Mouse (Mus musculus) embryonic facial prominence, embryonic 13.5 days (tissue): ENCODE results near the gene Mapkapk3. TPM values are rescaled to one million over a fixed set of nuclear protein-coding genes. Genes with fewer than 3 reads are reported as not detected.

Experiments used
- ATAC-seq: fragments of 200-750 bp; cut with Nextera tagmentation; 2 replicates; pipeline ENCODE4 v1.8.0; 2017; ENCODE audit warnings: low read depth; ENCODE audit not compliant: insufficient number of reproducible peaks, insufficient read depth, low FRiP score, low TSS enrichment
- H3K27ac ChIP-seq: fragments of 300-500 bp; sonication (generic); 2 replicates; pipeline ENCODE4 v1.5.1; 2015; ENCODE audit warnings: moderate library complexity, mild to moderate bottlenecking, inconsistent platforms
- H3K27me3 ChIP-seq: fragments of 300-500 bp; sonication (generic); 2 replicates; pipeline ENCODE4 v1.6.1; 2015; ENCODE audit warnings: mild to moderate bottlenecking, inconsistent platforms
- H3K36me3 ChIP-seq: fragments of 300-500 bp; sonication (generic); 2 replicates; pipeline ENCODE4 v1.6.1; 2015; ENCODE audit warnings: mild to moderate bottlenecking, inconsistent platforms
- H3K4me1 ChIP-seq: fragments of 300-500 bp; sonication (generic); 2 replicates; pipeline ENCODE4 v1.6.1; 2015; ENCODE audit warnings: inconsistent platforms
- H3K4me2 ChIP-seq: fragments of 300-500 bp; sonication (generic); 2 replicates; pipeline ENCODE4 v1.6.1; 2015; ENCODE audit warnings: moderate library complexity, mild to moderate bottlenecking, inconsistent platforms
- H3K4me3 ChIP-seq: fragments of 300-500 bp; sonication (generic); 2 replicates; pipeline ENCODE4 v1.5.1; 2015; ENCODE audit warnings: mild to moderate bottlenecking, inconsistent platforms
- H3K9ac ChIP-seq: fragments of 300-500 bp; sonication (generic); 2 replicates; pipeline ENCODE4 v1.6.1; 2015; ENCODE audit warnings: mild to moderate bottlenecking, inconsistent platforms
- H3K9me3 ChIP-seq: fragments of 300-500 bp; sonication (generic); 2 replicates; pipeline ENCODE4 v1.6.1; 2016; ENCODE audit warnings: inconsistent platforms
- WGBS: fragments of 180-500 bp; shearing (Covaris S2); methylation state at CpG from one replicate; pipeline ENCODE4 v1.1.7; 2015; ENCODE audit warnings: mixed read lengths; 5-methylcytosine and 5-hydroxymethylcytosine counted together
- polyA plus RNA-seq: library from polyadenylated mRNA; unstranded; fragments of >200 nt; fragmentation: Nextera tagmentation; extraction: Ambion mirVana; gene quantifications from 2 replicates; pipeline ENCODE4 v1.2.1, GENCODE M21; 2015

The Mapkapk3 gene
- polyA plus RNA-seq, 1 experiment from 2014 or later: 7.6 TPM

- Histone ChIP-seq H3K9me3 (no peaks in the 10 kb centered on the region), H3K36me3 (no peaks in the 10 kb centered on the region), H3K9ac (no peak overlapping the region), H3K4me1 (no peaks in the 10 kb centered on the region), H3K4me2 (no peak overlapping the region), H3K4me3 (no peak overlapping the region), H3K27ac (no peak overlapping the region), H3K27me3 (no peaks in the 10 kb centered on the region)
- no peak for ATAC-seq
- WGBS: 58% methylated on average over 8 of the region's 8 CpGs
These were observed 28.8 kb downstream of the Mapkapk3 start for GRCm38 (mm10) chr9:107260836-107261235.

- no peak overlapping the region for H3K4me2 ChIP-seq
- H3K27me3 ChIP-seq: no peaks in the 10 kb centered on the region
- H3K9ac ChIP-seq: no peak overlapping the region
- H3K36me3 ChIP-seq: no peaks in the 10 kb centered on the region
- no peaks in the 10 kb centered on the region for H3K9me3 ChIP-seq
- H3K4me3 ChIP-seq: no peak overlapping the region
- no peaks in the 10 kb centered on the region for H3K4me1 ChIP-seq
- WGBS: 75% methylated on average over 2 of the region's 2 CpGs
- H3K27ac ChIP-seq: no peak overlapping the region
- no peak for ATAC-seq
These were observed 29.2 kb downstream of the Mapkapk3 start for GRCm38 (mm10) chr9:107260429-107260828.

GRCm38 (mm10) chr9:107259571-107259970 lies 30.1 kb downstream of the Mapkapk3 start:
- no peak overlapping the region for H3K9ac ChIP-seq
- no peak for ATAC-seq

GRCm38 (mm10) chr9:107255596-107255995 lies 34.1 kb downstream of the Mapkapk3 start:
- ATAC-seq: no peak
- Histone ChIP-seq H3K4me2 (no peak overlapping the region), H3K4me3 (no peak overlapping the region), H3K9ac (no peak overlapping the region), H3K27me3 (no peaks in the 10 kb centered on the region), H3K27ac (no peak overlapping the region), H3K9me3 (no peaks in the 10 kb centered on the region), H3K4me1 (0 out of 2 replicates have a peak, but pooled peaks cover 9% of the 10 kb centered on the region), H3K36me3 (no peaks in the 10 kb centered on the region)
- WGBS: 57% methylated on average over 3 of the region's 3 CpGs

More at GRCm38 (mm10) chr9:107259571-107259970, 30.1 kb downstream of the Mapkapk3 start:
- no peaks in the 10 kb centered on the region for H3K9me3 ChIP-seq
- 46% methylated on average over 6 of the region's 6 CpGs for WGBS
- no peak overlapping the region for H3K4me3 ChIP-seq
- H3K4me1 ChIP-seq: 0 out of 2 replicates have a peak, but pooled peaks cover 2% of the 10 kb centered on the region
- H3K36me3 ChIP-seq: no peaks in the 10 kb centered on the region
- H3K27ac ChIP-seq: no peak overlapping the region
- H3K4me2 ChIP-seq: no peak overlapping the region
- no peaks in the 10 kb centered on the region for H3K27me3 ChIP-seq

GRCm38 (mm10) chr9:107254925-107255324 lies 34.8 kb downstream of the Mapkapk3 start:
- H3K4me2 ChIP-seq: no peak overlapping the region
- no peaks in the 10 kb centered on the region for H3K36me3 ChIP-seq
- no peak overlapping the region for H3K9ac ChIP-seq
- H3K27ac ChIP-seq: no peak overlapping the region
- no peaks in the 10 kb centered on the region for H3K9me3 ChIP-seq
- 89% methylated on average over 3 of the region's 3 CpGs for WGBS
- H3K4me1 ChIP-seq: 0 out of 2 replicates have a peak, but pooled peaks cover 9% of the 10 kb centered on the region
- ATAC-seq: no peak
- H3K27me3 ChIP-seq: no peaks in the 10 kb centered on the region
- H3K4me3 ChIP-seq: no peak overlapping the region

- Histone ChIP-seq H3K4me1 (0 out of 2 replicates have a peak, but pooled peaks cover 9% of the 10 kb centered on the region), H3K27me3 (no peaks in the 10 kb centered on the region), H3K9me3 (no peaks in the 10 kb centered on the region), H3K9ac (no peak overlapping the region), H3K27ac (no peak overlapping the region), H3K36me3 (no peaks in the 10 kb centered on the region), H3K4me3 (no peak overlapping the region), H3K4me2 (no peak overlapping the region)
- no peak for ATAC-seq
- WGBS: 80% methylated on average over 12 of the region's 12 CpGs
These were observed 35.2 kb downstream of the Mapkapk3 start for GRCm38 (mm10) chr9:107254476-107254875.

DNA sequence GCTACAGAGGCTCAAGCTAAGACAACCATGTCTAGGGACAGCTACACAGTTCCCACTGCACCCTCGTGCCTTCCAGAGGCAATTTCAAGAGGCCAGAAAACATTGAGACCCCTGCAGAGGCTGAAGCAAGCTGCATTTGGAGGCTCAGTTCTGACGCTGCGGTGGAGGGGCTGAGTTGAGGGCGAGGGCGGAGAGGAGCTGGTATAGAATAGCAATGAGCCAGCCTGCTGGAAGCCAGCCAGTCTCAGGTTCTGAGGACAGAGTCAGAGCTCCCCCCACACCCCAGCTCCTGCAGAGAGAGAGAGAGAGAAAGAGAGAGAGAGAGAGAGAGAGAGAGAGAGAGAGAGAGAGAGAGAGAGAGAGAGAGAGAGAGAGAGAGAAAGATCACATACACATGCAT lies 37.5 kb downstream of the Mapkapk3 start:
- Histone ChIP-seq H3K4me3 (no peak overlapping the region), H3K4me1 (0 out of 2 replicates have a peak, but pooled peaks cover 9% of the 10 kb centered on the region), H3K27ac (no peak overlapping the region), H3K9ac (no peak overlapping the region), H3K36me3 (no peaks in the 10 kb centered on the region), H3K9me3 (no peaks in the 10 kb centered on the region), H3K27me3 (no peaks in the 10 kb centered on the region), H3K4me2 (no peak overlapping the region)
- WGBS: 18% methylated on average over 5 of the region's 5 CpGs
- ATAC-seq: no peak

DNA sequence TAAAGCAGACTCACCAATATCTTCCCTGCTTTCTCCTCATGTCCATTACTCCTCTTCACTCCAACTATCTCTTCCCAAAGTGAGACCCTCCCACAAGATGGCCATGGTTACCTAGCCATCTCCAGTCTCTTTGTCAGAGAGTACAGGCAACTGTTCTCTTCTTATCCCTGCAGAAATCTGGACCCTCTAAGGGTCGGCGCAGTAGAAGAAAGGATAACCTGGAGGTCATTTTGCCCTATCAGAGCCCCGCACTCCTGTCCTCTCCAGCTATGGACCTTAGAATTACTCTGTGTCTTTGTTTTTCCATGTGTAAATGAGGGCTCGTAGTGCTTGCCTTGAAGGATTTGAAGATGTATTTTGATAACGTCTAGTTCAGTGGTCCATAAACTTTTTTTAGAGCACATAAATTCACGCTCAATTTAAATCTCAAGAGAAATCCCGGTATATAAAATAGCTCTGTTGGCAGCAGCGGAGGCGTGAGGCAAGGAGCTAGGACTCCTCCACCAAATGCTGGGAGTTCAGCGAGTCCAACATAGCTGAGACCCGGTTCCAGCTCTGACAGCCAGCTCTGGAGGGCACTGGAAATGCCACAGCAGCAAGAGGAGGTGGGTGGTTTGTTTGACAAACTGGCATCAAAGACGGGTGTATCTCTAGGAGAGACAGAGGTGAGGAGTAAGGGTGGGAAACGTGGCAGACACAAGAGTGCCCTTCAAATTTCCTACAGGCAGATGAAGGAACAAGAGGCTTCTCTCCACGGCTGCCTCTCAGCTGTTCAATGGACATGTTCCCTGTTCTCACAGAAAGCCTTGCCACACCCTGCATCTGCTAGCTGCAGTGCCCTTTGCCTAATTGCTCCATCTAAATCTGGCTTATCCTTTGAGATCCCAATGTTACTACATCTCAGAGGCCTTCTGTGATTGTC lies 39.0 kb downstream of the Mapkapk3 start:
- Histone ChIP-seq H3K4me1 (0 out of 2 replicates have a peak, but pooled peaks cover 9% of the 10 kb centered on the region), H3K9me3 (no peaks in the 10 kb centered on the region), H3K4me3 (no peak overlapping the region), H3K4me2 (no peak overlapping the region), H3K27ac (no peak overlapping the region), H3K36me3 (no peaks in the 10 kb centered on the region), H3K27me3 (no peaks in the 10 kb centered on the region), H3K9ac (no peak overlapping the region)
- WGBS: 80% methylated on average over 14 of the region's 14 CpGs
- ATAC-seq: no peak

- no peak overlapping the region for H3K9ac ChIP-seq
- no peak overlapping the region for H3K4me2 ChIP-seq
- no peaks in the 10 kb centered on the region for H3K36me3 ChIP-seq
- whole genome bisulfite sequencing: 72% methylated on average over 6 of the region's 6 CpGs
- no peaks in the 10 kb centered on the region for H3K27me3 ChIP-seq
- no peak overlapping the region for H3K27ac ChIP-seq
- 0 out of 2 replicates have a peak, but pooled peaks cover 3% of the 10 kb centered on the region for H3K4me1 ChIP-seq
- no peaks in the 10 kb centered on the region for H3K9me3 ChIP-seq
- no peak for ATAC-seq
- no peak overlapping the region for H3K4me3 ChIP-seq
These were observed 40.5 kb downstream of the Mapkapk3 start for GRCm38 (mm10) chr9:107249154-107249553.

DNA sequence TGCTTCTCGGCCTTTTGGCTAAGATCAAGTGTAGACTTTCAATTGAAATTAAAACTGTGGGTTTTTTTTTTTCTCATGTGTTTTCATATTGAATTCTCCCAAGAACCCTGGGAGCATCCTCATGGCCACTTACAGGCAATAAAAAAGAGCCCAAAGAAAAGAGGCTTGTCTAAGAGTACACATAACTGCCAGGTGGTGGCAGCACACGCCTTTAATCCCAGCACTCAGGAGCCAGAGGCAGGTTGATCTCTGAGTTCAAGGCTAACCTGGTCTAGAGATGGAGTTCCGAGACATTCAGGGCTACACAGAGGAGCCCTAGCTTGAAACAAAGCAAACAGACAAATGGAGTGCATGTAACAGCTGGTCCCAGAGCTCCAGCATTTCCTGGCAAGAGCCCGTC lies 43.5 kb downstream of the Mapkapk3 start:
- no peak overlapping the region for H3K4me3 ChIP-seq
- no peaks in the 10 kb centered on the region for H3K9me3 ChIP-seq
- no peak overlapping the region for H3K4me2 ChIP-seq
- 64% methylated on average over 4 of the region's 4 CpGs for WGBS
- H3K27ac ChIP-seq: no peak overlapping the region
- H3K9ac ChIP-seq: no peak overlapping the region
- no peaks in the 10 kb centered on the region for H3K27me3 ChIP-seq
- no peaks in the 10 kb centered on the region for H3K4me1 ChIP-seq
- no peak for ATAC-seq
- H3K36me3 ChIP-seq: no peaks in the 10 kb centered on the region

DNA sequence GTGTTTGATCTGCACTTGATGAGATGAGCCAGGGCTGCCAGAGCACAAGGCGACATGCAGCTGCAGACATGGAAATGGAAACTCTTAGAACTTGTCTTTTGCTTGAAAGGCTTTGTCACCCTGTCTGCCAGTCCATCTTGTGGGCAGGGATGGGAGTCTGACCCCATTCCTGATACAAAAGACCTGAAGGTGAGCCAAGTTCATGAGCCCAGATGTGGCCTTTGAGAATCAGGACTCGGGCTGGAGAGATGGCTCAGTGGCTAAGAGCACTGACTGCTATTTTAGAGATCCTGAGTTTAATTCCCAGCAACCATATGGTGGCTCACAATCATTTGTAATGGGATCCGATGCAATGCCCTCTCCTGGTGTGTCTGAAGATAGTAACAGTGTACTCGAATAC lies 44.4 kb downstream of the Mapkapk3 start:
- H3K4me1 ChIP-seq: no peaks in the 10 kb centered on the region
- ATAC-seq: no peak
- 86% methylated on average over 4 of the region's 4 CpGs for WGBS
- no peaks in the 10 kb centered on the region for H3K36me3 ChIP-seq
- H3K4me3 ChIP-seq: no peak overlapping the region
- H3K4me2 ChIP-seq: no peak overlapping the region
- no peaks in the 10 kb centered on the region for H3K9me3 ChIP-seq
- H3K27ac ChIP-seq: no peak overlapping the region
- no peaks in the 10 kb centered on the region for H3K27me3 ChIP-seq
- no peak overlapping the region for H3K9ac ChIP-seq

- Histone ChIP-seq H3K36me3 (no peaks in the 10 kb centered on the region), H3K4me2 (no peak overlapping the region), H3K9ac (no peak overlapping the region), H3K4me3 (no peak overlapping the region), H3K27ac (no peak overlapping the region), H3K9me3 (no peaks in the 10 kb centered on the region), H3K27me3 (peaks cover 77% of the 10 kb centered on the region), H3K4me1 (peaks cover 6% of the 10 kb centered on the region)
- 61% methylated on average over 5 of the region's 5 CpGs for WGBS
- no peak for ATAC-seq
These were observed 53.5 kb downstream of the Mapkapk3 start for GRCm38 (mm10) chr9:107236151-107236550.
